Mouse (Mus musculus): ENCODE measurements around the gene Auh.

Auh gene

GRCm38 (mm10) chr13:52843536-52844178 lies 85.8 kb downstream of the Auh start:
- in situ Hi-C loops (cut with MboI, MseI): no loop called here

- in situ Hi-C loops (cut with MboI, MseI): no loop called here
Observed at GRCm38 (mm10) chr13:52836231-52836630, 93.2 kb downstream of the Auh start.

DNA sequence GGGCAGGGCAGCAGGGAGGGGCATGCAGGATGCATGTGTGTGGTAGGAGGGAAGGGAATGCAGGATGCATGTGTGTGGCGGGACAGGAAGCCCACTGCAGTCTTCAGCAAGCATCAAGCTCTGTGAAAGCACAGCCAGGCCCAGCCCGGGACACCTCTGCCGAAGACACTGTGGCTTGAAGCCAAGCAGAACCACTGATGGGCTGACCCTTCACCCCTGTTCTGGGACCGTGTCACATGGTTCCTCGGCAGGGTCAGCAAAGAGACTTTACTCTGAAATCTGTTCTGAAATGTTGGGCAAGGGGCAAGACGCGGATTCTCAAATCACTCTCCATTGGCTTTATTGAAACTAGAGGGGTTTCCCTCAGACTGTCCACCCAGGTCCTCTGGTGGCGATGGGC lies 94.9 kb downstream of the Auh start:
- in situ Hi-C loops (cut with MboI, MseI): no loop called here

DNA sequence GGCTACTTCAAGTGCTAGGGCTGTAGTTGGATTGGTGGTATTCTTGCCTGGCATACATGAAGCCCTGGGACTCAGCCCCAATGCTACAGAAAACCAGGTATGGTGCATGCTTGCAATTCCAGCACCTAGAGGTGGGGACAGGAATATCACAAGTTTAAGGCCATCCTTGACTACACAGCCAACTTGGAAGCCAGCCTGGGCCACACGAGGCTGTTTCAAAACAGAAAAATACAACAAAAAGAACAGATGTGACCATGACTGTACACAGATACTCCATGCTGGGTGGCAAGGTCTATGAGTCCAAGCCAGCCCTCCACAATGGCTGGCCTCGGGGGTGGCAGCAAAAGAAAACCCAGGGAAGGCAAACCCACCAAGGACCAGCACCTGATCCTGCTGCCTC lies 95.7 kb downstream of the Auh start:
- in situ Hi-C loops (cut with MboI, MseI): no loop called here

- in situ Hi-C loops (cut with MboI, MseI): no loop called here
Observed at GRCm38 (mm10) chr13:52833220-52833619, 96.3 kb downstream of the Auh start.

- in situ Hi-C loops (cut with MboI, MseI): no loop called here
Observed at GRCm38 (mm10) chr13:52832481-52833170, 96.9 kb downstream of the Auh start.

DNA sequence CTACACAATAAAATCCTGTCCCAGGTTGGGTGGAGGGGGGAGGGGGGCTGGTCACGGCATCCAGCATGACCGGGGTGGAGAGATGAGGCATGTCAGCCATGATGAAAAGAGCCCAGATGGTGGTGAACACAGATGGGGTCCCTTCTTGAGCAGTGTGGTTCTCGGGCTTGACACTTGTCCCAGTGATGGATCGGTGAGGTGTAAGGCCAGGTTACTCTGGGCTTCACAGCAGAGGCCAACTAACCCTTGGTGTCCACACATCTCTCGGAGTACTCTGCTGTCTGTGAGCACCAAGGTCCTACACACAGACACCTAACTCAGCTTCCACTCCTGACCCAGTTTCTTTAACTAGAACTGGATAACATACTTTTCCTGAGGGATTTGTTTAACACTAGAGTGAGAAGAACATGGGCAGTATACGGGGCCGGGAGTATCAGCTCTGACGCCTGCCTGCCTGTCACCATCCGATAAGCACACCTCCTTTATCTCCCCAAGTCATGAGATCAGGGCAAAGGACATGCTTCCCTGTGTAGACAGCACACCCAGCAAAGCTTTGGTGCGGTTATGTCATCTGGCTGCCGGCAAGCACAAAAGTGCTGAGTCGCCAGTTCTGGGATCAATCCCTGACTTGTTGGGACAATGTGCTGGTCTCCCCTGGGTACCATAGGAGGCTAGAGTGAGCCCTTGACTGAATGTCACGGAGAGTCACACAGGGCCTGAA lies 98.3 kb downstream of the Auh start:
- in situ Hi-C loops (cut with MboI, MseI): no loop called here

DNA sequence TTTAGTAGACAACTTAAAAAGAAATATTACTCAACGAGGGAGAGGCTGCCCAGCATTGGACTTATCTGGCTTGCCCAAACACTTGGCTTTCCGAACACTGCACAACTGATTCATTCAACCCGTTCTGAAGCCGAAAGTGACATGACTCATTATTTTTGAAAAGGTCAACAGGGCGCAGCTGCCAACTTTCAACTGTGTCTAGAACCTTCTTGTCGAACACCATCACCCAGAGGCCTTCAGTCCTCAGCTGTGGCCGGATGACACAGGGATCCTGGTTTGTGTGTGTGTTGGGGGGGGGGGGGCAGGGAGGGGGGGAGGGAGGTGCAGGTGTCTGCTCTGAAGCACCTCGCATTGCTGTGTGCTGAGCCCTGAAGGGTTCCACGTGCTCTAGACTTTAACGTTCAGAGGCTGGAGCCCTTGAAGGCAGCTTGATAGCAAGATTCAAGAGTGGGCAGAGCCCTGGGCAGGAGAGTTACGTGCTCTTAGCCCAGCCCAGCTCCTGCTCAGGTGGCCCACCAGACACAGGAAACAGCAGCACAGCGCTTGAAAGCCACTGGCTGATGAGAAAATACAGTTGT lies 100.4 kb downstream of the Auh start:
- in situ Hi-C loops (cut with MboI, MseI): loop anchor here (5.0 to 10.0 kb wide), 2 partner anchors 156 to 982 kb away; partner anchors contain the start of genes Gadd45g and Nfil3

- in situ Hi-C loops (cut with MboI, MseI): loop anchor here (5.0 to 10.0 kb wide), 2 partner anchors 157 to 981 kb away; partner anchors contain the start of genes Gadd45g and Nfil3
Observed at GRCm38 (mm10) chr13:52828217-52828616, 101.3 kb downstream of the Auh start.

DNA sequence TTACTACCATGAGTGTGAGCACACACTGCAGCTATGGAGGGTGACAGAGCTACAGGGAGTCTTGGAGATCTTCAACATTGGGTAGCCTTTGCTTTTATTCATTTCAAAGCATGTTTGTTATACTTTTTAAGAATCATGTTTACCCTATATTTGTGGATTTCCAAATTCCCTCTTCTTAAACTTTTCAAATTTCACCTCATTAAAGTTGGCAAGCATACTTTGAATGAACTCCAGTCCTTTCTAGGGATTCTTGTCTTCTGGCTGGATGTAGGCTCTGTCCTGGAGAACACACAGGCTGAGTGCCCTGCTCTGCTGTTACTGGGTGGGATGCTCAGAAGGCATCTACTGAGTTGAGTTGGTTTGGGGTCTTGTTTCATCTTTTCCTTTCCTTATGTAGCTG lies 102.8 kb downstream of the Auh start:
- in situ Hi-C loops (cut with MboI, MseI): loop anchor here (5.0 to 10.0 kb wide), 2 partner anchors 158 to 979 kb away; partner anchors contain the start of genes Gadd45g and Nfil3

GRCm38 (mm10) chr13:52824754-52825153 lies 104.7 kb downstream of the Auh start:
- in situ Hi-C loops (cut with MboI, MseI): loop anchor here (5.0 to 10.0 kb wide), 3 partner anchors 107 to 977 kb away; partner anchors contain the start of genes Gadd45g and Nfil3

GRCm38 (mm10) chr13:52822165-52823149 lies 107.0 kb downstream of the Auh start:
- in situ Hi-C loops (cut with MboI, MseI): loop anchor here (5.0 to 10.0 kb wide), 2 partner anchors 105 to 162 kb away; partner anchors contain the start of gene Nfil3

DNA sequence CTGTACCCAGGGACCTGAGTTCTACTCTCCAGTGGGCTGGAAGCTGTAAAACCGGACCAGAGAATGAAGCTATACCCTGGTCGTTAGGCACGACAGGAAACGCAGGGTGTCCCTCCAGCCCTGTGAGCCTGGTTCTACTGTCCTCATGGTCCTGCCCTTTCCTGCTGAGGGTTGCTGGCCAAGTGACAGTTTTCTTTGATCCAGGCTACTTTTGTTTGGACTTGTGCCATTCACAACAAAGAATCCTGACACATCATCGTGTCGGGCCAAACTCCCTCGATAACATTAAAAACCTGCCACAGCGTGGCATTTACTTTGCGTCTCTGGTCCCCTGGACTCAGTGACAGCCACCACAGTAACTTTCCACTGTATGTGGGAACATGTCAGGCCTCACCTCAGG lies 107.9 kb downstream of the Auh start:
- in situ Hi-C loops (cut with MboI, MseI): loop anchor here (5.0 to 10.0 kb wide), 2 partner anchors 104 to 163 kb away; partner anchors contain the start of gene Nfil3

GRCm38 (mm10) chr13:52819901-52820300 lies 109.6 kb downstream of the Auh start:
- in situ Hi-C loops (cut with MboI, MseI): loop anchor here (5.0 to 10.0 kb wide), 2 partner anchors 103 to 165 kb away; partner anchors contain the start of gene Nfil3

DNA sequence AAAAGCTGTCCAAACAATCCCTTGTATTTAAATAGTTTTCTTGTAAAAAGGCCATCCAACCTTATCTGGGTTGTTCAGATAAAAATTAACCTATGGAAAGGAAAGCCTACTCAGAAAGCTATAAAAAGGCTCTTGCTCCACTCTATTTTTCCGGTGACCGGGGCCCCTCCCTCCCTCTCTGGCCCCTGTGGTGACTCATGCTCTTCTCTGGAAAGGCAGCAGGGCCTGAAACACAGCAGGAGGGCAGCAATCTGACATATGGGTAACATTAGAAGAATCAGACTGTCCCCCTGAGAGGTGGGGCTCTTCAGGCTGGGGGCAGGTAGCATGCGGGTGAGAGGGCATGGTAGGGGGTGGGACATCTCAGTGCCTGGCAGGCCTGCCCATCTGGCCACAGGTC lies 110.7 kb downstream of the Auh start:
- in situ Hi-C loops (cut with MboI, MseI): no loop called here

- in situ Hi-C loops (cut with MboI, MseI): no loop called here
Observed at GRCm38 (mm10) chr13:52817991-52818491, 111.4 kb downstream of the Auh start.

DNA sequence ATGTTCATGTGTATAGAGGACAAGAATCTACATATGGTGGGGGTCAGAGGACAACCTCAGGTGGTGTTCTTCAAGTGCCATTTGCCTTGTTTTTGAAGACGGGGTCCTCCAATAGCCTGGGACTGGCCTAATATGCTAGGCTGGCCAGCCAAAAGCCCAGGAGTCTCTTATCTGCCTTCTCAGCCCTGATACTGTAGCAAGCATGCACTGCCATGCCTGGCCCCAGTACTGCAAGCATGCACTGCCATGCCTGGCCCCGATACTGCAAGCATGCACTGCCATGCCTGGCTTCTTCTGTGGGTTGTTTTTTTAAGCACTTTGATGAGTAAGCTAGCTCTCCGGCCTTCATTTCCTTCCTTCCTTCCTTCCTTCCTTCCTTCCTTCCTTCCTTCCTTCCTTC lies 115.7 kb downstream of the Auh start:
- in situ Hi-C loops (cut with MboI, MseI): no loop called here

- in situ Hi-C loops (cut with MboI, MseI): no loop called here
Observed at GRCm38 (mm10) chr13:52812549-52813515, 116.6 kb downstream of the Auh start.

- in situ Hi-C loops (cut with MboI, MseI): no loop called here
Observed at GRCm38 (mm10) chr13:52807722-52808121, 121.8 kb downstream of the Auh start.
